Mouse (Mus musculus) liver, postnatal 0 days (tissue): ENCODE results near the gene Fam166b.

Experiments
- CTCF ChIP-seq: sonication (generic); IDR thresholded peaks from 2 replicates; pipeline ENCODE4 v1.5.1; 2016; ENCODE audit warnings: antibody characterized with exemption, low read depth
- EP300 ChIP-seq: IDR thresholded peaks from 2 replicates; pipeline ENCODE4 v1.6.1; 2016; ENCODE audit warnings: antibody characterized with exemption, low read depth, mild to moderate bottlenecking

DNA sequence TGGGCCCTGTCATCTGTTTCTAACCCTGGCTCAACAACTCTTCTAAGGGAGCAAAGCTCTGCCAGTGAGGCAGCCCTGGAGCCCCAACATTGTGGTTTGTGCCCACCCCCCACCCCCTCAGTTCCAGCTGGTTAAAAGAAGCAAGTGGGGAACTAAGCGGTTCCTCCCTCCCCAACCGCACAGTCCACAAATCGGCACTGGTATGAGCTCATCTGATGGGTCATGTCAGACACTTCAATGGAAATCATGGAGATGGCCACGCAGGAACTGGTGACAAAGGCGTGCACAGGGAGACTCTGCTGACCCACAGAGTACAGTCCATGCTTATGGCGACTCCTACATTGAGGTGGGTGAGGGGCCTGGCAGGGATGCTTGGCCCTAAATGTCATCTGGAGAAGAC is 37.0 kb upstream of the Fam166b start:
- TF ChIP-seq EP300 (no peak), CTCF (no peak)
